Mouse (Mus musculus) urinary bladder, postnatal 25 days (tissue): Measurements from ENCODE around the gene Noct.

Experiments used
- DNase-seq: peaks from one replicate; pipeline ENCODE4 v3.0.0; 2022; ENCODE audit warnings: low spot score

Noct gene

DNA sequence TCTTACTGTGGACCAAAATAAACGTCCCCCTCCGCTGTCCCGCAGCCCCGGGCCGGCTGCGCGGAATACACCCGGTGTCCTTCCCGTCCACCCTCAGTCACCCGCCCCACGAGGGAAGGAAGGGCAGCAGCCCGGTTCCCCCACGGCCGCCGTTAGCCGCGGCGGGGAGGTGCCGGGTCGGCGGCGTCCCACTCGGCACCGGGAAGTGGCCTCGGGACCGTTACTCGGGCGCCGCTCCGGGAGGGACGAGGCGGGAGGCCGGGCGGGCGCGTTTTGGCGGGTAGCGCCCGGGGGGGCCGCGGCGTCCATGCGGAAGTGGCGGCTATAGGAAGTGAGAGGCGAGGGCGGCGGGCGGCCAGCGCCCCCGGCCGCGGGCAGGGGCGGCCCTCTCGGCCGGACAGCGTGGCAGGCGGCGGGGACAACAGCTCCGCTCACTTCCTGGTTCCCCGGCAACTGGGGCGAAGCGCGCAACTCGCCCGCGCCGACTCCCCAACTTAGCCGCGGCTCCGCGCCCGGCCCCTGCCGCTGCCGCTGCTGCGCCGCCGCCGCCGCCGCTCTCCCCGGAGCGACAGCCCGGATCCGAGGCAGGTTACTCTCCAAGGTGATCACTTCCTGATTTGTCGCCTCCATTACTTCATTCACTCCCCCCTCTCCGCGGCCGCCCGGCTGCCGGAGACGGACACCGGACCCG lies 52.3 kb downstream of the Noct start:
- peak; percentile 47 for DNase-seq

DNA sequence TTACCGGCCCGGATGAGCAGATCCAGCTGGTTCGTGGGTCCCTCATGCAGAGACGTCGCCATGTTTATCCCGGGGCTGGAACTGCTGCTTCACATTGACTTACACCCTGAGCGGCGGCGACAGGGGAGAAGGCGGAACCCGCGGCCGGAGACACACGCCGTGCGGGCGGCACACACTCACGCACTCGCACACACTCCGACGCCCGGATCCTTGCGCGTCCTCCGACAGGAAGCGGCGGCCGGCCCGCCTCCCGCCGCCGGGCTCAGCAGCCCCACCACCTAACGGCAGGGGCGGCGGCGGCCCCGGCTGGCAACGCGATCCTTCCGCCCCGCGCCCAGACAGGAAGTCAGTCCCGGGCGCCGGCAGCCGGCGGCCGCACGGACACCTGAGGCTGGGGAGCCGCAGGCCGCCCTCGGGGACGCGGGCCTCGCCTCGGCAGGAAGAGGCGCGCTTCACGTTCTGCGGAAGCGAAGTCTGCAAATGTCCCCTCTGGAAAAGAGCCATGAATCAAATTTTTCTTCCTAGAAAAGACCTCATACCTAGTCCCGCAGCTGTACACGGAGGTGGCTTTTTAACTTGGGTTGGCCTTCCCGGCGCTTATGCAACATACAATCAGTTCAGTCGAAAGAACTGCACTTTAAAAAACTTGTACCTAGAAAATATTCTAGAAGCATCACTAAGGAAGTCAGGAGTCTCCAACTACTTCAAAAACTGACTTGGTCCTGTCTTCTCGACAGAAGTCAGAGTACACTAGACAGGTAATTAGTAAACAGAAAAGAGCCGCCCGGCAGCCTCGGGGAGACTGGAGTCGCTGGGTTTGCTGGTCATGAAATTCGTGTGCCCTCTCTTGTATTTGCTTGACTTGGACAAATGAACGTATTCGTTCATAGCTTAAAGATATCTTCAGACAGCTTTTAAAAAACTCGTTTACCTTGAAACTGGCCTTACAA lies 53.2 kb downstream of the Noct start:
- DNase-seq, result peak; percentile 74

DNA sequence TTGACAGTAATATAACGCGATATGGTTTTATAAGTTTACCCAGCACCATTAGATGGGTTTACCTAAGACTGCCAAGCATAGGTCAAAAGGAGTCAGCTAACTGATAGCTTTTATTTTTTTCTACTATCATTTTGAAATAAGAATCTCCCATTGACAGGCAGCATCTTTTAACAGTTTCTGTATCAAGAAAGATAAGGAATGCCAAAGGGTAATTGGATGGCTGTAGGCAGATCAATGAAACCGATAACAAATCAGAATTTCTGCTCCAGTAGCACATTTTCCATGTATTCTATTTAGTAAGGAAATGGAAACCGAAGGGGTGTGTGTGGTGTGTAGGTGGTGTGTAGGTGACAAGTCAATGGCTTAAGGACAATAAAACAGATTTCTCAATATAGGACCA lies 54.2 kb downstream of the Noct start:
- DNase-seq, result no peak

DNA sequence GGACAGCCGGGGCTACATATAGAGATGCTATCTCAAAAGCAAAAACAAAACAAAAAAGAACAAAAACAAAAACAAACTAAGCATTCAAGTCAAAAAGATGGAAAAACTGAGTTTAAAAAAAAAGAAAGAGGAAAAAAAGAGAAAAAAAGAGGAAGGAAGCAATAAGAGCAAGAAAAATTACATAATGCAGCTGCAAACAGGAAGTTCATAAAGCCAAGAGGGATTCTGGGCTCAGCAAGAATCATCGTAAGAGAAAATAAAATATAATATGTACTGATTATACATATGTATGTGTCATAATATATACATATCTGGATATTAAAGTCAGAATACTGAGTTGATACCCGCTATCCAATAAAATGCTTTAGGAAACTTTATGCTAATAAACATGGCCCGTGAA lies 57.5 kb downstream of the Noct start:
- no peak for DNase-seq

DNA sequence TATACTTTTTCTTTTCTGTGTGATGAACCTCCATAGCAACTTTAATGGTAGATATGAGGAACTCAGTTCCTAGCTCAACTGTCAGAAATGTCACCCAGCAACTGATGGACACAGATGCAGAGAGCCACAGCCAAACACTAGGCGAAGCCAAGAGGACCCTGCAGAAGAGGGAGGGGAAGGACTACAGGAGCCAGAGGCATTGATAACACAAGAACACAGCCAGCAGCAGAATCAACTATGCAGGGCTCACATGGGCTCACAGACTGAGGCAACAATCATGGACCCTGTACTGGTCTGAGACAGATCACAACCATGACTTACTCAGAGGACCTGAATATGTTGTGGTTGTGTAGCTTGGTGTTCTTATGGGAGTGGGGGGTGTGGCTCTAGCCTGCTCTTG lies 60.1 kb downstream of the Noct start:
- DNase-seq, result no peak

DNA sequence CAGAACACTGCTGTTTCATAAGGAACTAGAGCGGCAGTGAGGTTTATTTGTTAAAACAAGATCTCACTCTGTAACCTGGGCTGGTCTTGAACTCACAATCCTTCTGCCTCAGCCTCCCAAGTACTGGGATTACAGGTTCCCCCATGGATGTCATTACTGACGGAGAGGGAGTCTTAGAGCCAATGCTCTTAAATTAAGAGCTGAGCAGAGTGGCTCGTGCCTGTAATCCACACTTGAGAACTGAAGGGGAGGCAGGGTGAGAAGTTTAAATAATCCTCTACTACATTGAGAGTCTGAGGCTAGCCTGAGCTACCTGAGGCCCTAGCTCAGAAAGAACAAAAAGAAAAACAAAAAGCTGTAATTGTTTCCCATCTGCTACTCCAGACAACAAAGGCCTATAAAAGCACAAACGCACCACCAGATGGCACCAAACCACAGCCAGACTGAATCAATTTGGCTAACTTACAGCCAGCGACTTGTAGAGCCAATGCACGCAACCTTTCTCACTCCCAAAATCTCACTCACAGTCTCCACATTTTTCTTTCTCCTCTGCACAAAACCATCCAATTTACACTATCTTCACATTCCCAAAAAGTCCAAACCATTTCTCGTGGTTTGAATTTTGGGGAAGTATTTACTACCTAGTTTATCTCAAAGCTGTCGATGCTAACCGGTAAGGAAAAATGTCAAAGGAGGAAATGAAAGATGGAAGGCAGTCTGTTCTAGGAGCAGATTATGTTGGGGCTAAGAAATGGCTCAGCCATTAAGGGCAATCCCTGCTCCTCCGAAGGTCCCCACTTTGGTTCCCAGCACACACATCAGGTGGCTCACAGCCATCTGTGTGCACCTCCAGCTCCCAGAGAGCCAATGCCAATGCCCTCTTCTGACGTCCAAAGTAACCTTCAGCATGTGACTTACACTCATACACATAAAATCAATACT lies 64.9 kb downstream of the Noct start:
- DNase-seq, result peak; percentile 73

DNA sequence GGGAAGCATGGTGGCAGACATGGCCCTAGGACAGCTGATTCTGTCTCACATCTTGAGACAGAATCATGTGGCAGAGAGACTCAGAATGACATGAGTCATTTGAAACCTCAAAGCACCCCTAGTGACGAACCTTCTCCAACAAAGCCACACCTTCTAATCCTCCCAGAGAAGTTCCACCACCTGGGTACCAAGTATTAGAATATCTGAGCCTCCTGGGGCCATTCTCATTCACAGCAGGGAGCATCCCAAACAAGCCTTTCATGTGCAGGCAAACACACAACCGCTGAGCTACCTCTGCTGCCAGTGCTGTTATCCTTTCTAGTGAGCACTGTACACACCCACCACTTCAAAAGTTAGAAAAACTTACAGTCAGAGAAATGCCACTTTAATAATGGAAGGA lies 70.0 kb downstream of the Noct start:
- DNase-seq, result no peak

DNA sequence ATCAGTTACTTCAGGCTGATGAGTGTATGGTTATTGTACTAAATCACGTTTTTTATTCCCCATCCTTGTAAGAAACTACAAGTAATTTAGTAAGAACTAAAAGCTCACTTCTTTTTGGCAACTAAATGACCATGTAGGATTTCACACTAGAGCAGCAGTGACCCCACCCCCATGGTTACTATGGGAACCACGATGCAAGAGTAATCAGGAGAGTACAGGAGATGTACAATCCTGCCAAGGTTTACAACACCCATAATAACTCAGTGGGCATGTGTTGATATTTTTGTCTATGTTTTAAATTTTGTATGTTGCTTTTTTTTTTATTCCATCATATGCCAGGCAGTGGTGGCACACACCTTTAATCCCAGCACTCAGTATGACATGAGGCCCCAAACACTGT lies 71.0 kb downstream of the Noct start:
- DNase-seq, result no peak

DNA sequence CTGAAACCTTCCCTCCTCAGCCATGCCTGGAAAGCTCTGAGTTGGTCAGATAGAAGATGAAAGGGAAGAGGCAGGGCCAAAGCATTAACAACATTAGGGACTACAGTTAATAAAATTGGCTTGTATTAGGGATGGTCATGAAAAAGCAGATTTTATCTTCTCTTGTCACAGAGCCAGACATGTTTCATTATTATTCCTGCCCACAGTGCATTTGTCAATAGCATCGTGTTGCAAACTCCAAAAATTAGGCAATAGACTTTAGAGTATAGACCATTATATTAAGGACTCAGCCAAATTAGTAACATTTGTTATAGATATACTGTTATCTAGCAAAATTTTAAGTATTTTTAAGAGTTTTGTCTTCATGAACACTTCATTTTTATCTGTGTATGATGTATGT lies 72.5 kb downstream of the Noct start:
- no peak for DNase-seq
